Mouse (Mus musculus) CH12.LX (cell line): ENCODE results near the gene Cenpj. TPM values are rescaled to one million over a fixed set of nuclear protein-coding genes. Genes with fewer than 3 reads are reported as not detected.

Experiments used
- DNase-seq: peaks from one replicate; pipeline ENCODE4 v3.0.0-alpha.2; 2013; ENCODE audit errors: extremely low read depth
- H3K27ac ChIP-seq: 2 replicates; pipeline ENCODE4 v1.5.1; 2012; ENCODE audit warnings: low read depth, mild to moderate bottlenecking, control low read depth, moderate library complexity; ENCODE audit not compliant: insufficient read depth
- H3K27me3 ChIP-seq: replicated peaks from 2 replicates; pipeline ENCODE3; 2012; ENCODE audit warnings: inconsistent platforms
- H3K36me3 ChIP-seq, 2 experiments: replicated peaks in 1 of 2; 2 replicates each; pipeline versions ENCODE3 to v1.6.1; 2012; ENCODE audit warnings: inconsistent platforms in 1 of 2, low read length in 1 of 2, mild to moderate bottlenecking in 1 of 2, mixed read lengths in 1 of 2, moderate library complexity in 1 of 2; ENCODE audit not compliant: control insufficient read depth in 1 of 2, insufficient read depth in 1 of 2
- H3K4me1 ChIP-seq, 2 experiments: 2 replicates each; pipeline ENCODE4 v1.6.1; 2012; ENCODE audit warnings: inconsistent platforms in 1 of 2, moderate library complexity in 1 of 2; ENCODE audit not compliant: insufficient read depth in 2 of 2, control insufficient read depth in 1 of 2
- H3K4me2 ChIP-seq: 2 replicates; pipeline ENCODE4 v1.6.1; 2012; ENCODE audit warnings: low read depth, mild to moderate bottlenecking, control low read depth; ENCODE audit not compliant: poor library complexity, insufficient read depth, severe bottlenecking
- H3K4me3 ChIP-seq, 3 experiments: fragments of 150-350 bp in 1 of 3; sonication (generic) in 1 of 3; replicated peaks in 1 of 3; 2 replicates each; pipeline versions ENCODE3 to v1.5.1; 2011 to 2012; ENCODE audit warnings: low read depth in 2 of 3, low read length in 2 of 3, mild to moderate bottlenecking in 2 of 3, moderate library complexity in 2 of 3, control low read depth in 1 of 3, improper control_type of control experiment in 1 of 3, inconsistent platforms in 1 of 3, mixed read lengths in 1 of 3; ENCODE audit not compliant: poor library complexity in 1 of 3
- H3K79me2 ChIP-seq: replicated peaks from 2 replicates; pipeline ENCODE4 v1.6.1; 2012; ENCODE audit warnings: mild to moderate bottlenecking, moderate library complexity; ENCODE audit not compliant: control insufficient read depth, poor library complexity, insufficient read depth, severe bottlenecking; ENCODE audit errors: extremely low read depth
- H3K9ac ChIP-seq: 2 replicates; pipeline ENCODE4 v1.6.1; 2012; ENCODE audit warnings: low read depth, mild to moderate bottlenecking, control low read depth, moderate library complexity; ENCODE audit not compliant: insufficient read depth
- H3K9me3 ChIP-seq: replicated peaks from 2 replicates; pipeline ENCODE3; 2012; ENCODE audit warnings: low read length, inconsistent platforms, mixed read lengths
- BHLHE40 ChIP-seq: IDR thresholded peaks from 2 replicates; pipeline ENCODE4 v1.6.1; 2011; ENCODE audit warnings: mild to moderate bottlenecking, low read depth, low read length, improper control_type of control experiment
- CHD1 ChIP-seq: IDR thresholded peaks from 2 replicates; pipeline ENCODE4 v1.6.1; 2012; ENCODE audit warnings: low read depth, low read length, improper control_type of control experiment, inconsistent platforms
- CHD2 ChIP-seq: IDR thresholded peaks from 2 replicates; pipeline ENCODE4 v1.6.1; 2011; ENCODE audit warnings: low read length, improper control_type of control experiment
- CTCF ChIP-seq, 2 experiments: IDR thresholded peaks in 1 of 2; conservative IDR thresholded peaks in 1 of 2; 2 replicates each; pipeline ENCODE4 v1.5.1; 2011 to 2012; ENCODE audit warnings: low read depth in 2 of 2, low read length in 2 of 2, improper control_type of control experiment in 1 of 2, inconsistent platforms in 1 of 2, mild to moderate bottlenecking in 1 of 2, moderate library complexity in 1 of 2
- E2F4 ChIP-seq: IDR thresholded peaks from 2 replicates; pipeline ENCODE4 v1.6.1; 2011; ENCODE audit warnings: low read depth, low read length, improper control_type of control experiment; ENCODE audit not compliant: insufficient replicate concordance
- ELF1 ChIP-seq: IDR thresholded peaks from 2 replicates; pipeline ENCODE4 v1.6.1; 2014; ENCODE audit warnings: low read depth, mild to moderate bottlenecking, inconsistent platforms, low read length, improper control_type of control experiment
- EP300 ChIP-seq: IDR thresholded peaks from 2 replicates; pipeline ENCODE4 v1.6.1; 2011; ENCODE audit warnings: low read length, improper control_type of control experiment
- ETS1 ChIP-seq: conservative IDR thresholded peaks from 2 replicates; pipeline ENCODE4 v1.6.1; 2012; ENCODE audit warnings: low read depth, mild to moderate bottlenecking, inconsistent platforms, low read length, improper control_type of control experiment, moderate library complexity
- GABPA ChIP-seq: IDR thresholded peaks from 2 replicates; pipeline ENCODE4 v1.6.1; 2012; ENCODE audit warnings: low read depth, low read length, improper control_type of control experiment, inconsistent platforms; ENCODE audit not compliant: insufficient replicate concordance
- HCFC1 ChIP-seq: IDR thresholded peaks from 2 replicates; pipeline ENCODE4 v1.6.1; 2012; ENCODE audit warnings: low read depth, mild to moderate bottlenecking, inconsistent platforms, low read length, improper control_type of control experiment
- IRF4 ChIP-seq: IDR thresholded peaks from 2 replicates; pipeline ENCODE4 v1.6.1; 2014; ENCODE audit warnings: low read depth, mild to moderate bottlenecking, inconsistent platforms, low read length, improper control_type of control experiment
- JUN ChIP-seq: IDR thresholded peaks from 2 replicates; pipeline ENCODE4 v1.6.1; 2011; ENCODE audit warnings: low read depth, mild to moderate bottlenecking, low read length, improper control_type of control experiment, moderate library complexity; ENCODE audit not compliant: insufficient read depth
- JUND ChIP-seq: conservative IDR thresholded peaks from 2 replicates; pipeline ENCODE4 v1.6.1; 2011; ENCODE audit warnings: low read depth, low read length, improper control_type of control experiment
- KAT2A ChIP-seq: IDR thresholded peaks from 2 replicates; pipeline ENCODE4 v1.6.1; 2012; ENCODE audit warnings: low read length, improper control_type of control experiment, inconsistent platforms; ENCODE audit not compliant: insufficient replicate concordance
- MAFK ChIP-seq: IDR thresholded peaks from 2 replicates; pipeline ENCODE4 v1.6.1; 2011; ENCODE audit warnings: low read length, improper control_type of control experiment; ENCODE audit not compliant: insufficient replicate concordance
- MAX ChIP-seq: IDR thresholded peaks from 2 replicates; pipeline ENCODE4 v1.6.1; 2011; ENCODE audit warnings: low read length, improper control_type of control experiment
- MAZ ChIP-seq: IDR thresholded peaks from 2 replicates; pipeline ENCODE4 v1.6.1; 2012; ENCODE audit warnings: low read depth, mild to moderate bottlenecking, inconsistent platforms, low read length, improper control_type of control experiment, moderate library complexity
- MEF2A ChIP-seq: IDR thresholded peaks from 2 replicates; pipeline ENCODE4 v1.6.1; 2014; ENCODE audit warnings: low read depth, mild to moderate bottlenecking, inconsistent platforms, low read length, improper control_type of control experiment, borderline replicate concordance
- MXI1 ChIP-seq: IDR thresholded peaks from 2 replicates; pipeline ENCODE4 v1.6.1; 2011; ENCODE audit warnings: mild to moderate bottlenecking, low read depth, low read length, improper control_type of control experiment
- MYC ChIP-seq: IDR thresholded peaks from 2 replicates; pipeline ENCODE4 v1.6.1; 2011; ENCODE audit warnings: low read depth, mild to moderate bottlenecking, improper control_type of control experiment, low read length
- NELFE ChIP-seq: IDR thresholded peaks from 2 replicates; pipeline ENCODE4 v1.6.1; 2011; ENCODE audit warnings: low read depth, low read length, improper control_type of control experiment
- NRF1 ChIP-seq: IDR thresholded peaks from 2 replicates; pipeline ENCODE4 v1.6.1; 2014; ENCODE audit warnings: low read depth, mild to moderate bottlenecking, inconsistent platforms, low read length, improper control_type of control experiment, moderate library complexity
- PAX5 ChIP-seq: IDR thresholded peaks from 2 replicates; pipeline ENCODE4 v1.6.1; 2012; ENCODE audit warnings: low read length, inconsistent platforms, mixed read lengths
- POLR2A ChIP-seq: IDR thresholded peaks from 2 replicates; pipeline ENCODE4 v1.6.1; 2011; ENCODE audit warnings: low read depth, mild to moderate bottlenecking, improper control_type of control experiment, low read length
- POLR2AphosphoS2 ChIP-seq: IDR thresholded peaks from 2 replicates; pipeline ENCODE4 v1.6.1; 2011; ENCODE audit warnings: low read depth, low read length, improper control_type of control experiment
- RAD21 ChIP-seq: IDR thresholded peaks from 2 replicates; pipeline ENCODE4 v1.6.1; 2011; ENCODE audit warnings: low read depth, mild to moderate bottlenecking, low read length, improper control_type of control experiment, moderate library complexity
- RCOR1 ChIP-seq: conservative IDR thresholded peaks from 2 replicates; pipeline ENCODE4 v1.6.1; 2012; ENCODE audit warnings: low read depth, mild to moderate bottlenecking, inconsistent platforms, low read length, improper control_type of control experiment
- SIN3A ChIP-seq: IDR thresholded peaks from 2 replicates; pipeline ENCODE4 v1.6.1; 2012; ENCODE audit warnings: low read length, improper control_type of control experiment, inconsistent platforms
- SMC3 ChIP-seq: IDR thresholded peaks from 2 replicates; pipeline ENCODE4 v1.6.1; 2011; ENCODE audit warnings: low read depth, low read length, improper control_type of control experiment
- TBP ChIP-seq: conservative IDR thresholded peaks from 2 replicates; pipeline ENCODE4 v1.6.1; 2011; ENCODE audit warnings: low read depth, low read length, improper control_type of control experiment
- TCF12 ChIP-seq: IDR thresholded peaks from 2 replicates; pipeline ENCODE4 v1.6.1; 2014; ENCODE audit warnings: low read depth, mild to moderate bottlenecking, inconsistent platforms, low read length, improper control_type of control experiment
- UBTF ChIP-seq: IDR thresholded peaks from 2 replicates; pipeline ENCODE4 v1.6.1; 2012; ENCODE audit warnings: low read depth, mild to moderate bottlenecking, inconsistent platforms, low read length, improper control_type of control experiment, moderate library complexity
- USF1 ChIP-seq: IDR thresholded peaks from 2 replicates; pipeline ENCODE4 v1.6.1; 2014; ENCODE audit warnings: low read depth, mild to moderate bottlenecking, inconsistent platforms, low read length, improper control_type of control experiment
- USF2 ChIP-seq: conservative IDR thresholded peaks from 2 replicates; pipeline ENCODE4 v1.6.1; 2011; ENCODE audit warnings: low read depth, low read length, improper control_type of control experiment
- ZC3H11A ChIP-seq: IDR thresholded peaks from 2 replicates; pipeline ENCODE4 v1.6.1; 2012; ENCODE audit warnings: low read depth, mild to moderate bottlenecking, inconsistent platforms, low read length, improper control_type of control experiment
- ZKSCAN1 ChIP-seq: IDR thresholded peaks from 2 replicates; pipeline ENCODE4 v1.6.1; 2012; ENCODE audit warnings: low read depth, inconsistent platforms, low read length, improper control_type of control experiment, borderline replicate concordance
- ZMIZ1 ChIP-seq: IDR thresholded peaks from 2 replicates; pipeline ENCODE4 v1.6.1; 2012; ENCODE audit warnings: low read depth, mild to moderate bottlenecking, inconsistent platforms, low read length, improper control_type of control experiment
- ZNF384 ChIP-seq: IDR thresholded peaks from 2 replicates; pipeline ENCODE4 v1.6.1; 2012; ENCODE audit warnings: low read depth, low read length, improper control_type of control experiment, inconsistent platforms
- dilution Hi-C: fragments of 300-500 bp; cut with MboI; formaldehyde crosslinking; loops from 2 replicates; pipeline ENCODE4 v1.14.3; 2020; ENCODE audit warnings: low sequenced_read_pairs; ENCODE audit not compliant: extremely low pct_unique_long_range_greater_than_20kb, extremely low pct_ligation_motif_present
- in situ Hi-C: fragments of 300-500 bp; cut with MboI; formaldehyde crosslinking; loops from 3 replicates; pipeline ENCODE4 v1.14.3; 2019; ENCODE audit warnings: low sequenced_read_pairs, low pct_ligation_motif_present, low pct_unique_long_range_greater_than_20kb, mixed read lengths
- polyA plus RNA-seq: library from polyadenylated mRNA; unstranded; fragments of >175 nt; gene quantifications from 2 replicates; pipeline ENCODE4 v1.2.1, GENCODE M21; 2012; ENCODE audit warnings: low read depth; ENCODE audit not compliant: insufficient read length
- total RNA-seq, 2 experiments: library from RNA; depleted of rRNA; stranded (reverse); fragments of 300-350 nt in 1 of 2; fragments of >200 nt in 1 of 2; gene quantifications; 2 replicates each; pipeline ENCODE4 v1.2.3; 2012 to 2014

The Cenpj gene
- total RNA-seq (2012; rRNA removed) (7.8 and 8.6 TPM in 2 replicates), total RNA-seq (2014; rRNA removed) (2.4 and 3.1 TPM in 2 replicates), polyA plus RNA-seq (10.8 and 12.3 TPM in 2 replicates)

GRCm38 (mm10) chr14:56575416-56575815 is at the start of gene Cenpj, which contains the start of gene Parp4:
TSS of gene Cenpj (minus strand) at chr14:56575425.
TSS of gene Parp4 (plus strand) at chr14:56575619.
- dilution Hi-C loops: no loop called here
- Histone ChIP-seq H3K4me1 (peaks cover 9 to 45% of the 10 kb centered on the region in 2 experiments), H3K36me3 (peaks cover 11 to 27% of the 10 kb centered on the region in 2 experiments), H3K79me2 (peaks cover 25% of the 10 kb centered on the region), H3K27me3 (no peaks in the 10 kb centered on the region), H3K4me3 (peak within 1 kb of the TSS; percentile 77 to 98 (median 86)), H3K4me2 (peak within 1 kb of the TSS; percentile 91), H3K9me3 (no peaks in the 10 kb centered on the region), H3K9ac (peak within 1 kb of the TSS; percentile 94), H3K27ac (peak within 1 kb of the TSS; percentile 53)
- TF ChIP-seq USF2 (no peak), SIN3A (peak; percentile 87), ETS1 (peak; percentile 97), POLR2A (peak; percentile 72; the same call in 1 of the 2 replicates), PAX5 (no peak), MAZ (peak; percentile 61; the same call in 1 of the 2 replicates), GABPA (no peak), ZNF384 (no peak), MAFK (no peak), NRF1 (peak; percentile 55), ZMIZ1 (peak; percentile 65), RCOR1 (no peak), UBTF (no peak), E2F4 (no peak), USF1 (no peak), EP300 (no peak), IRF4 (peak; percentile 86), CTCF (conservative IDR thresholded peaks at IDR 0.05 in 1 of 2, IDR thresholded peaks at IDR 0.05 in 1 of 2; ENCODE audit: low read depth in 2 of 2, low read length in 2 of 2) (0 out of 4 replicates have a peak, but pooled peaks of 1 of the 2 experiments have one; percentile 4), TBP (peak; percentile 58; the same call in 1 of the 2 replicates), JUND (no peak), MXI1 (peak; percentile 79), ELF1 (peak; percentile 76), BHLHE40 (no peak; the same call in 1 of the 2 replicates), SMC3 (no peak), MAX (peak; percentile 68; the same call in 1 of the 2 replicates), KAT2A (no peak), RAD21 (no peak), MYC (no peak), CHD1 (no peak), MEF2A (peak; percentile 65; the same call in 1 of the 2 replicates), JUN (no peak), TCF12 (peak; percentile 67; the same call in 1 of the 2 replicates), CHD2 (no peak), ZC3H11A (no peak), ZKSCAN1 (no peak), NELFE (peak; percentile 63), POLR2AphosphoS2 (no peak), HCFC1 (peak; percentile 57)
- peak; percentile 92 for DNase-seq
- in situ Hi-C loops: no loop called here
